In genomic region chr1:36579974-36580383, GRCm38 (mm10) we compare ENCODE assay signal across 9 mouse cellular contexts. TPM values are rescaled to one million over a fixed set of nuclear protein-coding genes. Genes with fewer than 3 reads are reported as not detected.
A peak's percentile ranks its signal among the peaks of the same experiment; 100 is the strongest.
DNase-seq lines count a peak whose midpoint lies in the region; ATAC-seq lines count a peak whose summit lies in the region.
"Had no signal": no experiment of that assay in that cellular context is flagged by ENCODE, and none has a peak within 500 bp of the region (broad histone marks: within the 10 kb centered on the region; RNA-seq: fewer than 3 reads in every experiment).

No protein-coding gene starts in this region.

- no peak for DNase-seq in heart, postnatal 36 days
- DNase-seq in hindbrain, embryonic 11.5 days (ENCODE audit: low spot score) = peak; percentile 35
- DNase-seq in right cerebral cortex, postnatal 10 days (ENCODE audit: low spot score in 2 of 2) = no peak
- DNase-seq in left cerebral cortex, postnatal 36 days (ENCODE audit: low spot score in 2 of 2) = no peak
- DNase-seq in adrenal gland, adult (ENCODE audit: inconsistent age in 2 of 2, low spot score in 1 of 2) = no peak

- peak overlapping the region; percentile 69 for H3K9ac ChIP-seq in heart, embryonic 14.5 days (ENCODE audit: low read length)
- H3K9ac ChIP-seq in hindbrain, embryonic 11.5 days (ENCODE audit: low read depth, low read length) = peak overlapping the region; percentile 50
- H3K9ac ChIP-seq in midbrain, embryonic 15.5 days = peak overlapping the region; percentile 15

- peaks cover 35 to 42% of the 10 kb centered on the region in 2 experiments for H3K4me1 ChIP-seq in heart, embryonic 14.5 days (ENCODE audit: control insufficient read depth in 2 of 2, insufficient read depth in 2 of 2, low read length in 2 of 2)
- H3K4me1 ChIP-seq in brown adipose tissue, adult 24 weeks (ENCODE audit: control insufficient read depth, insufficient read depth, insufficient read length, low read length) = peaks cover 37% of the 10 kb centered on the region
- H3K4me1 ChIP-seq in hindbrain, embryonic 11.5 days (replicated peaks; ENCODE audit: control insufficient read depth, insufficient read depth, low read length) = peaks cover 8% of the 10 kb centered on the region
- peaks cover 17% of the 10 kb centered on the region for H3K4me1 ChIP-seq in midbrain, embryonic 15.5 days

- no peaks in the 10 kb centered on the region for H3K27me3 ChIP-seq in heart, embryonic 14.5 days (ENCODE audit: control insufficient read depth, insufficient read depth, low read length)
- H3K27me3 ChIP-seq in hindbrain, embryonic 11.5 days (ENCODE audit: control insufficient read depth, insufficient read depth, low read length) = no peaks in the 10 kb centered on the region
- H3K27me3 ChIP-seq in midbrain, embryonic 15.5 days (replicated peaks) = peaks cover 3% of the 10 kb centered on the region; the same call in 1 of the 2 replicates

- H3K27ac ChIP-seq in heart, embryonic 14.5 days (replicated peaks in 1 of 2; ENCODE audit: control insufficient read depth in 1 of 2, insufficient read depth in 1 of 2, low read depth in 2 of 2, low read length in 2 of 2) = peak overlapping the region; percentile 83 to 85
- peak overlapping the region; percentile 82 for H3K27ac ChIP-seq in brown adipose tissue, adult 24 weeks (replicated peaks; ENCODE audit: low read depth, low read length)
- H3K27ac ChIP-seq in hindbrain, embryonic 11.5 days (ENCODE audit: low read depth, low read length) = peak overlapping the region; percentile 78
- peak overlapping the region; percentile 84 for H3K27ac ChIP-seq in midbrain, embryonic 15.5 days

- H3K4me2 ChIP-seq in heart, embryonic 14.5 days (ENCODE audit: low read length) = peak overlapping the region; percentile 63
- peak overlapping the region; percentile 32 for H3K4me2 ChIP-seq in hindbrain, embryonic 11.5 days (replicated peaks; ENCODE audit: low read depth, low read length)
- H3K4me2 ChIP-seq in midbrain, embryonic 15.5 days = peak overlapping the region; percentile 30

- peak overlapping the region; percentile 5 to 24; a peak in 3 of 4 replicates for H3K4me3 ChIP-seq in heart, embryonic 14.5 days (ENCODE audit: control insufficient read depth in 1 of 2, insufficient read depth in 1 of 2, low read depth in 1 of 2, low read length in 2 of 2)
- H3K4me3 ChIP-seq in brown adipose tissue, adult 24 weeks (ENCODE audit: insufficient read depth, low read depth, low read length) = peak overlapping the region; percentile 43; the same call in 1 of the 2 replicates
- no peak overlapping the region for H3K4me3 ChIP-seq in hindbrain, embryonic 11.5 days (ENCODE audit: low read depth, low read length)
- H3K4me3 ChIP-seq in midbrain, embryonic 15.5 days = no peak overlapping the region

- intact Hi-C loops in heart, postnatal 36 days (cut with DNase I) = loop anchor here (2.0 kb wide), 1 partner anchor 15 kb away; no protein-coding TSS in a partner anchor
- intact Hi-C loops in left cerebral cortex, postnatal 36 days (cut with DNase I) = no loop called here

- no peaks in the 10 kb centered on the region for H3K36me3 ChIP-seq in heart, embryonic 14.5 days (ENCODE audit: control insufficient read depth, insufficient read depth, low read length)
- H3K36me3 ChIP-seq in hindbrain, embryonic 11.5 days (ENCODE audit: control insufficient read depth, insufficient read depth, low read length) = no peaks in the 10 kb centered on the region
- H3K36me3 ChIP-seq in midbrain, embryonic 15.5 days (replicated peaks) = no peaks in the 10 kb centered on the region

- WGBS in heart, embryonic 14.5 days = 26% methylated on average over 6 of the region's 6 CpGs
- 27% methylated on average over 6 of the region's 6 CpGs for WGBS in hindbrain, embryonic 11.5 days
- WGBS in midbrain, embryonic 15.5 days = 13% methylated on average over 6 of the region's 6 CpGs

- no peak for ATAC-seq in heart, embryonic 14.5 days (ENCODE audit: insufficient number of reproducible peaks, insufficient read depth, low FRiP score, low read depth)
- ATAC-seq in hindbrain, embryonic 11.5 days (ENCODE audit: low FRiP score) = peak; percentile 61
- peak; percentile 52 for ATAC-seq in midbrain, embryonic 15.5 days (replicated peaks)

- no peaks in the 10 kb centered on the region for H3K9me3 ChIP-seq in heart, embryonic 14.5 days (ENCODE audit: control insufficient read depth, low read length)
- H3K9me3 ChIP-seq in hindbrain, embryonic 11.5 days (ENCODE audit: control insufficient read depth, low read length) = no peaks in the 10 kb centered on the region
- no peaks in the 10 kb centered on the region for H3K9me3 ChIP-seq in midbrain, embryonic 15.5 days

RNA-seq across cellular contexts. Expression of gene Sema4c, which starts 21.8 kb away (rescaled TPM):
- polyA plus RNA-seq in heart, embryonic 14.5 days (2014; fragmentation: Nextera tagmentation; extraction: Ambion mirVana) = 1.3 and 1.6 TPM in 2 replicates
- total RNA-seq in heart, postnatal 36 days (2021) = 10 to 100 TPM; 15.0 to 17.1 TPM
- polyA plus RNA-seq in brown adipose tissue, adult 24 weeks (2012; ENCODE audit: insufficient read depth, insufficient read length, missing spikeins) = 4.1 and 6.7 TPM in 2 replicates
- 4.3 and 5.9 TPM in 2 replicates for polyA plus RNA-seq in hindbrain, embryonic 11.5 days (2014; fragmentation: Nextera tagmentation; extraction: Ambion mirVana)
- polyA plus RNA-seq in midbrain, embryonic 15.5 days (2015; fragmentation: Nextera tagmentation; extraction: Ambion mirVana) = 34.3 and 37.4 TPM in 2 replicates
- 10 to 100 TPM; 15.8 to 16.4 TPM for total RNA-seq in left cerebral cortex, postnatal 36 days (2021)

RNA-seq across cellular contexts. Expression of gene Ankrd39, which starts 32.7 kb away (rescaled TPM):
- 27.2 and 29.0 TPM in 2 replicates for polyA plus RNA-seq in heart, embryonic 14.5 days (2014; fragmentation: Nextera tagmentation; extraction: Ambion mirVana)
- total RNA-seq in heart, postnatal 36 days (2021) = 1 to 10 TPM; 7.3 to 7.8 TPM
- polyA plus RNA-seq in brown adipose tissue, adult 24 weeks (2012; ENCODE audit: insufficient read depth, insufficient read length, missing spikeins) = 5.0 and 8.4 TPM in 2 replicates
- 12.8 and 13.1 TPM in 2 replicates for polyA plus RNA-seq in hindbrain, embryonic 11.5 days (2014; fragmentation: Nextera tagmentation; extraction: Ambion mirVana)
- polyA plus RNA-seq in midbrain, embryonic 15.5 days (2015; fragmentation: Nextera tagmentation; extraction: Ambion mirVana) = 31.5 and 32.5 TPM in 2 replicates
- 10 to 100 TPM; 11.9 to 15.8 TPM for total RNA-seq in left cerebral cortex, postnatal 36 days (2021)

RNA-seq across cellular contexts. Expression of gene Gm42417, which starts 40.8 kb away (rescaled TPM):
- not detected in 2 replicates for polyA plus RNA-seq in heart, embryonic 14.5 days (2014; fragmentation: Nextera tagmentation; extraction: Ambion mirVana)
- 100 to 1,000 TPM in 1 of 2 experiments, 10 to 100 TPM in 1; 93.9 to 209 TPM for total RNA-seq in heart, postnatal 36 days (2021)
- polyA plus RNA-seq in brown adipose tissue, adult 24 weeks (2012; ENCODE audit: insufficient read depth, insufficient read length, missing spikeins) = 4.1 and 7.8 TPM in 2 replicates
- polyA plus RNA-seq in hindbrain, embryonic 11.5 days (2014; fragmentation: Nextera tagmentation; extraction: Ambion mirVana) = not detected in 2 replicates
- 0.33 and 0.81 TPM in 2 replicates for polyA plus RNA-seq in midbrain, embryonic 15.5 days (2015; fragmentation: Nextera tagmentation; extraction: Ambion mirVana)
- not detected for total RNA-seq in left cerebral cortex, postnatal 36 days (2021)
- polyA plus RNA-seq: large intestine, adult 2 months had no signal

RNA-seq across cellular contexts. Expression of gene Ankrd23, which starts 43.3 kb away (rescaled TPM):
- 18.9 and 19.4 TPM in 2 replicates for polyA plus RNA-seq in heart, embryonic 14.5 days (2014; fragmentation: Nextera tagmentation; extraction: Ambion mirVana)
- 100 to 1,000 TPM; 203 to 373 TPM for total RNA-seq in heart, postnatal 36 days (2021)
- polyA plus RNA-seq in brown adipose tissue, adult 24 weeks (2012; ENCODE audit: insufficient read depth, insufficient read length, missing spikeins) = 17.9 and 25.2 TPM in 2 replicates
- 6.1 and 6.8 TPM in 2 replicates for polyA plus RNA-seq in hindbrain, embryonic 11.5 days (2014; fragmentation: Nextera tagmentation; extraction: Ambion mirVana)
- polyA plus RNA-seq in midbrain, embryonic 15.5 days (2015; fragmentation: Nextera tagmentation; extraction: Ambion mirVana) = 19.0 and 23.5 TPM in 2 replicates
- 1 to 10 TPM; 3.1 to 9.6 TPM for total RNA-seq in left cerebral cortex, postnatal 36 days (2021)

Comparison
In these comparisons a context has a peak if more than half of its experiments do, and no peak if none do; other contexts are left out.
1. H3K4me3 ChIP-seq: peak in heart, embryonic 14.5 days (2 of 2) and brown adipose tissue, adult 24 weeks (single experiment); none in hindbrain, embryonic 11.5 days (single experiment) and midbrain, embryonic 15.5 days (single experiment).
2. H3K9ac ChIP-seq: peak in every context shown above with its lines; median percentile 69 in heart, embryonic 14.5 days; 50 in hindbrain, embryonic 11.5 days; 15 in midbrain, embryonic 15.5 days.
3. Peak in every context shown above with its lines, with median percentiles within 50 percentile points of each other: H3K27ac ChIP-seq and H3K4me2 ChIP-seq.